Mouse (Mus musculus): ENCODE data around the gene Gbf1.

DNA sequence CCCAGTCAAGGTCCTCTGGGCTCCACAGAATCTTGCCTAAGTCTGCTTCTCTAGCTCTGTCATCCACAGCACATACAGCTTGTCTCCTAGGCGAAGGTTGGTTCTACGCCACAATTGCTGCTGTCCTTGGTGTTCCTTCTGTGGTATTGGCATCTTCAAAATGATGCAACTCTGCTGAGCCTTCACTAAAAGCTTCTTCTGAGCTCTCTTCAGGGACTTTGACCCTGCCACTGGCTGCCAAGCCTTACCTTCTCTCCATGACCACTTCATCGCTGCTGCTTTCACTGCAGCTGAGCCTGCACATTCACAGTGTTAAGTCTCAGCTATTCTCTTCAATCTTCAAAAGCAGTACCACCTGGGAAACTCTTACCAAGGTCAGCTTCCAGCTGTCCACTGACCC lies 29.9 kb downstream of the Gbf1 start:
- TF ChIP-seq CTCF (IDR thresholded peaks at IDR 0.05; ENCODE audit: control insufficient read depth, insufficient read depth, insufficient read length) (no peak), MYOG (IDR thresholded peaks at IDR 0.05; ENCODE audit: control insufficient read depth, extremely low read depth, insufficient read length) (no peak), FOSL1 (IDR thresholded peaks at IDR 0.05; ENCODE audit: insufficient read depth, low read length, poor library complexity, severe bottlenecking) (no peak), USF1 (IDR thresholded peaks at IDR 0.05; ENCODE audit: low read depth) (no peak), MAX (IDR thresholded peaks at IDR 0.05) (no peak), MYOD1 (IDR thresholded peaks at IDR 0.05; ENCODE audit: control insufficient read depth, insufficient read length, low read depth) (no peak), CEBPB (IDR thresholded peaks at IDR 0.05; ENCODE audit: low read depth) (no peak)
